Comparison of ENCODE assay signal across 17 mouse cellular contexts in the genomic region with DNA sequence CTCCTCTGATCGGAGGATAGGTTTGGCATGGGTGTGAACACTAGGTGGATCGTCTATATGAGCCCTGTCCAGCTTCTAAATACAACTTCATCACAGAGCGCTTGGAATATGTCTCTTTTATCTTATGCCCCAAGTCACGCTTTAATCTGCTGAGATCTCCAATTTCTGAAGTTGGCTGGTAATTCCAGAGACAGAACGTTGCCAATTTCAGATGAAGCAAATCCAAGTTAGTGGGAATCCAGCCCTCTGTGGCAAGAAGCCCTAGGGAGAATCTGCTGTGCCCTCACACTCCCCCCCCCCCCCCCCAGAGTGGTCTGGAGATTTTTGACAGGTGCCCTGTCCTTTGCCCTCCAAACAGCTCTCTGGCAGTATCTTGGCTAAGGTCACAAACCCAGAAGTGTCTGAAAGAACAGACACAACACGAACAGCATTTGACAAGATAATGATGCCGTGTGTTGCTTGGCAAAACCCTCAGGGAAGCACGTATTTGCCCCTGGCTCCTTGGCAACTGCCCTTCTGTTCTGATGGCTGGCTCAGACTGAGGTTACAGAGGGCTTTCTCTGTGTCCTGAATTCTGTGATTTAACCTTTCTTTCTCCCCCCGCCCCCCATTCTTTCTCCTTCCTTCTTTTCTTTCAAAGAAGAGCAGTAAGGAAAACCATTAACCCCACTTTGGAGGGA.
DNase-seq lines count a peak whose midpoint lies in the region; ATAC-seq lines count a peak whose summit lies in the region.
"Had no signal": no experiment of that assay in that cellular context is flagged by ENCODE, and none has a peak within 500 bp of the region (broad histone marks: within the 10 kb centered on the region; RNA-seq: fewer than 3 reads in every experiment).

No protein-coding gene starts in this region.

- no peak for ATAC-seq in kidney, embryonic 15.5 days (replicated peaks; ENCODE audit: low FRiP score)
- no peak for ATAC-seq in monocyte, adult 5-6 weeks (replicated peaks; ENCODE audit: insufficient number of reproducible peaks, low FRiP score, low TSS enrichment, poor library complexity, severe bottlenecking)
- ATAC-seq: midbrain, embryonic 13.5 days had no signal

- no peak overlapping the region for H3K4me3 ChIP-seq in kidney, embryonic 15.5 days (replicated peaks)
- H3K4me3 ChIP-seq: embryonic facial prominence, embryonic 15.5 days; heart, adult 2 months; heart, embryonic 15.5 days; limb, embryonic 12.5 days; liver, embryonic 13.5 days; lung, embryonic 15.5 days; midbrain, embryonic 13.5 days had no signal

- H3K4me2 ChIP-seq in kidney, embryonic 15.5 days, result no peak overlapping the region
- H3K4me2 ChIP-seq: embryonic facial prominence, embryonic 15.5 days; heart, embryonic 15.5 days; limb, embryonic 12.5 days; liver, embryonic 13.5 days; lung, embryonic 15.5 days; midbrain, embryonic 13.5 days had no signal

- peak; percentile 41 for DNase-seq in kidney, adult 9 months
- DNase-seq in brain, adult 2 months (ENCODE audit: low read depth, low spot score), result peak; percentile 73
- DNase-seq in cerebellum, adult 11 months, result peak; percentile 12
- DNase-seq in cerebellum, postnatal 14 days, result peak; percentile 28 to 56
- no peak for DNase-seq in lung, postnatal 10 days
- DNase-seq: heart, adult 2 months; kidney, adult 8-10 months; layer of hippocampus, postnatal 36 days; liver, embryonic 13.5 days; right cerebral cortex, adult 18-20 months had no signal

- no peaks in the 10 kb centered on the region for H3K36me3 ChIP-seq in kidney, embryonic 15.5 days
- H3K36me3 ChIP-seq: embryonic facial prominence, embryonic 15.5 days; heart, embryonic 15.5 days; limb, embryonic 12.5 days; liver, embryonic 13.5 days; lung, embryonic 15.5 days; midbrain, embryonic 13.5 days had no signal

- no peaks in the 10 kb centered on the region for H3K9me3 ChIP-seq in kidney, embryonic 15.5 days (replicated peaks)
- H3K9me3 ChIP-seq: embryonic facial prominence, embryonic 15.5 days; heart, embryonic 15.5 days; limb, embryonic 12.5 days; liver, embryonic 13.5 days; lung, embryonic 15.5 days; midbrain, embryonic 13.5 days had no signal

- 80% methylated on average over 9 of the region's 9 CpGs for WGBS in kidney, embryonic 15.5 days

- no peak overlapping the region for H3K9ac ChIP-seq in kidney, embryonic 15.5 days
- H3K9ac ChIP-seq: embryonic facial prominence, embryonic 15.5 days; heart, embryonic 15.5 days; limb, embryonic 12.5 days; liver, embryonic 13.5 days; lung, embryonic 15.5 days; midbrain, embryonic 13.5 days had no signal

- no peaks in the 10 kb centered on the region for H3K27me3 ChIP-seq in kidney, embryonic 15.5 days
- H3K27me3 ChIP-seq: embryonic facial prominence, embryonic 15.5 days; limb, embryonic 12.5 days; liver, embryonic 13.5 days; lung, embryonic 15.5 days had no signal

- H3K27ac ChIP-seq in kidney, embryonic 15.5 days, result no peak overlapping the region
- H3K27ac ChIP-seq: embryonic facial prominence, embryonic 15.5 days; heart, adult 2 months; heart, embryonic 15.5 days; limb, embryonic 12.5 days; liver, embryonic 13.5 days; lung, embryonic 15.5 days; midbrain, embryonic 13.5 days had no signal

- H3K4me1 ChIP-seq in kidney, embryonic 15.5 days, result peaks cover 20% of the 10 kb centered on the region
- H3K4me1 ChIP-seq: limb, embryonic 12.5 days; liver, embryonic 13.5 days had no signal
